Mouse (Mus musculus) liver, embryonic 16.5 days (tissue): ENCODE measurements around the gene Peak1. TPM values are rescaled to one million over a fixed set of nuclear protein-coding genes. Genes with fewer than 3 reads are reported as not detected.

Experiments
- ATAC-seq: fragments of 200-750 bp; cut with Nextera tagmentation; 2 replicates; pipeline ENCODE4 v1.8.0; 2017; ENCODE audit warnings: low read depth, mild to moderate bottlenecking, moderate number of reproducible peaks, moderate library complexity
- H3K27ac ChIP-seq: fragments of 300-500 bp; sonication (generic); 2 replicates; pipeline ENCODE4 v1.5.1; 2014; ENCODE audit warnings: mild to moderate bottlenecking, low read length
- H3K27me3 ChIP-seq: fragments of 300-500 bp; sonication (generic); 2 replicates; pipeline ENCODE4 v1.6.1; 2014; ENCODE audit warnings: low read depth, low read length, mixed read lengths; ENCODE audit not compliant: control insufficient read depth, insufficient read depth
- H3K36me3 ChIP-seq: fragments of 300-500 bp; sonication (generic); 2 replicates; pipeline ENCODE4 v1.6.1; 2014; ENCODE audit warnings: mild to moderate bottlenecking; ENCODE audit not compliant: control insufficient read depth, insufficient read depth
- H3K4me1 ChIP-seq: fragments of 300-500 bp; sonication (generic); 2 replicates; pipeline ENCODE4 v1.6.1; 2014; ENCODE audit warnings: low read depth, low read length, mixed read lengths; ENCODE audit not compliant: control insufficient read depth
- H3K4me2 ChIP-seq: fragments of 300-500 bp; sonication (generic); 2 replicates; pipeline ENCODE4 v1.6.1; 2014; ENCODE audit warnings: low read depth, low read length, mixed read lengths
- H3K4me3 ChIP-seq: fragments of 300-500 bp; sonication (generic); 2 replicates; pipeline ENCODE4 v1.5.1; 2014; ENCODE audit warnings: low read depth, mild to moderate bottlenecking, low read length
- H3K9ac ChIP-seq: fragments of 300-500 bp; sonication (generic); 2 replicates; pipeline ENCODE4 v1.6.1; 2014; ENCODE audit warnings: low read depth, low read length
- H3K9me3 ChIP-seq: fragments of 300-500 bp; sonication (generic); replicated peaks from 2 replicates; pipeline ENCODE4 v1.6.1; 2016; ENCODE audit warnings: low read length; ENCODE audit not compliant: control insufficient read depth
- WGBS: fragments of 180-500 bp; shearing (Covaris S2); extraction: QIAGEN DNeasy Blood & Tissue Kit; methylation state at CpG from one replicate; pipeline ENCODE4 v1.1.7; 2014; ENCODE audit not compliant: insufficient replicate concordance; 5-methylcytosine and 5-hydroxymethylcytosine counted together
- polyA plus RNA-seq: library from polyadenylated mRNA; unstranded; fragments of >200 nt; fragmentation: Nextera tagmentation; extraction: Ambion mirVana; gene quantifications from 2 replicates; pipeline ENCODE4 v1.2.1, GENCODE M21; 2015

Peak1 gene
- polyA plus RNA-seq, 1 experiment from 2014 or later: 2.8 TPM

DNA sequence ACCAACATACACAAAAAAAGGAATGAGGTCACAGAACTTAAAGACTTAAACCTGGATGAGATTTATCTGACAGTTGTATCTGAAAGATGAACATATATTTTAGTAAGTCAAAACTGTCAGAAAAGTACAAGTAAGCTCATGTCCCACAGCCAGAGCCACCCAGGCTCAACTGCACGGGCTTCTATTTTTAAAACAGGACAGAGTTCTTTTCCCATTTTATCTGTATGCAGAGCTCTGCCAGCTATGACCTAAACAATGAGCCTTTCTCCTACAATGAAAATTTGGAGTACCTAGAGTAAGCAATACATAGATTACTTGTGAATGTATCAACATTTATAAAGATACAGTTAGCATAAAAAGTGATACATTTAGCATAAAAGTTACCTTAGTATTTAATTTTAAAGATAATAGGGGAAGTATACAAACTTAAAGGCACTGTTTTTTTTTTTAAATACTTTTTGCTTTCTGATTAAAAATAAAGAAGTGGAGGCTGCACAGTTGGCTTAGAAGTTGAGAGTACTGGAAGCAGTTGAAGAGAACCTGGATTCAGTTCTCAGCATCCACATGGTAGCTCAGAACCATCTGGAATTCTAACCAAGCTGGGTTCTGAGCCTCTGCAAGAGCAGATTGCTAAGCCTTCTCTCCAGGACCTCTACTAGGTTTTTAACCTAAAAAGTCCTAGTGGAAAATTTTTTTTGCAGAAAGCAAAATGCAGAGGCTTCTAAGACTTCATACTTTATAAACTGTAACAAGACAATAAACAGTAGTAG is 78.3 kb downstream of the Peak1 start:
- Histone ChIP-seq H3K4me3 (no peak overlapping the region), H3K4me1 (no peaks in the 10 kb centered on the region), H3K27me3 (no peaks in the 10 kb centered on the region), H3K4me2 (no peak overlapping the region), H3K9ac (no peak overlapping the region), H3K27ac (no peak overlapping the region), H3K9me3 (no peaks in the 10 kb centered on the region), H3K36me3 (no peaks in the 10 kb centered on the region)
- WGBS: 38% methylated on average over 1 of the region's 1 CpGs
- ATAC-seq: no peak

DNA sequence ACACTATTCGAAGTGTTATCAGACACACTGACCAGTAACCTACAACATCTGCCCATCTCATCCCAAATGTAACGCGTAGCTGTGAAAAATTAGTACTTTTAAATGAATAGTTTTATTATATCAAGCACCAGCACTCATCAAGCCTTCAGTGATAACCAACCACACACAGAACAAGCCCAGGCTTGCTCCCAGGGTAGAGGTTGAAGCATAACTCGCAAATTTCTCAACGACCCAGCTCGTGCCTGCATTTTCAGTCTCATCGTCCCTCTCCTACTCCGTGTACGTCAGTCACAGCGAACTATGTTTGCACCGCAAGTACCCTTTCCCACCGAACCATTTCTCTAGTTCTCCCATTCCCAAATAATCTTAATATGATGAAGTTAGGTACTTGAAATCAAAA is 83.5 kb downstream of the Peak1 start:
- no peaks in the 10 kb centered on the region for H3K4me1 ChIP-seq
- no peak overlapping the region for H3K4me2 ChIP-seq
- no peak overlapping the region for H3K27ac ChIP-seq
- no peak for ATAC-seq
- H3K4me3 ChIP-seq: no peak overlapping the region
- no peaks in the 10 kb centered on the region for H3K27me3 ChIP-seq
- no peaks in the 10 kb centered on the region for H3K36me3 ChIP-seq
- H3K9ac ChIP-seq: no peak overlapping the region
- 67% methylated on average over 12 of the region's 12 CpGs for WGBS
- H3K9me3 ChIP-seq: no peaks in the 10 kb centered on the region

DNA sequence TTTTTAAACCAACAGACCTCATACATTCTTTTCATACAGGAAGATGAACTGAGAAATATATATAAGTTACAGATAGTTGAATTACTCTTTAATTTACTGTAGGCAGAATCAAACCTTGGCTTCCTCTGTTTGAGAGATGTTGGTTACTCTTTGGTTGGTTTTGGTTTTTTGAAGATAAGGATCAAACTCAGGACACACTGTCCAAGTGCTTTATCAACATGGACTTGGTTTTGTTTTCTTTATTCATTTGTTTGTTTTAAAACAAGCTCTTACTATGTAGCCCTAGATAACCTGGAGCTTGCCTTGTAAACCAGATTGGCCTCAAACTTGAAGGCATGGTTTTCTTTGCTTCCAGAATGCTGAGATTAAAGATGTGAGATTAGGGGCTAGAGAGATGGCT is 85.1 kb downstream of the Peak1 start:
- Histone ChIP-seq H3K9ac (no peak overlapping the region), H3K4me3 (no peak overlapping the region), H3K36me3 (no peaks in the 10 kb centered on the region), H3K27ac (no peak overlapping the region), H3K4me2 (no peak overlapping the region), H3K9me3 (no peaks in the 10 kb centered on the region), H3K4me1 (no peaks in the 10 kb centered on the region), H3K27me3 (no peaks in the 10 kb centered on the region)
- ATAC-seq: no peak

DNA sequence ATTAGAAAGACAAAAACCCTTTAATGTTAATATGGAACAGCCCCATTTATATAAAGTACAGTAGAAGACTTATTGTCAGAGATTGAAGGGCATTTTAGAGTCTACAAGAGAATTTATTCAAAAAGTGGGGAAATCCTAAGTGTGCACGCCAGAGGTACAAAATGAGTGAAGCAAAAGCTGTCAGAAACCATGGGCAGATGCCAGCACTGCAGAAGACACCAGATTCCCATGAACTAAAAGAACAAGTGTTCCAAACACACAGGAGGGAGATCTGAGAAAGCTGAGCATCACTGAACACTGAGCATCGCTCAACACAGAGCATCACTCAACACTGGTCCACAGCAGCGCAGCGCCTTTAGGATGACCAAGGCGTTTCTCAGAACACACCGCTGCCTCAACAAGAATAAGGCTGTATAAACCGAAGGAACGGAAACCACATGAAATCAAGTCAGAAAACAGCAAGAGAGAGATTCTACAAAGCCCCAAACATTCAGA is 91.3 kb downstream of the Peak1 start:
- Histone ChIP-seq H3K9ac (no peak overlapping the region), H3K9me3 (no peaks in the 10 kb centered on the region), H3K27ac (no peak overlapping the region), H3K36me3 (no peaks in the 10 kb centered on the region), H3K4me3 (no peak overlapping the region), H3K4me2 (no peak overlapping the region), H3K4me1 (no peaks in the 10 kb centered on the region; the same call in 1 of the 2 replicates), H3K27me3 (no peaks in the 10 kb centered on the region)
- ATAC-seq: no peak
- 83% methylated on average over 8 of the region's 8 CpGs for WGBS

DNA sequence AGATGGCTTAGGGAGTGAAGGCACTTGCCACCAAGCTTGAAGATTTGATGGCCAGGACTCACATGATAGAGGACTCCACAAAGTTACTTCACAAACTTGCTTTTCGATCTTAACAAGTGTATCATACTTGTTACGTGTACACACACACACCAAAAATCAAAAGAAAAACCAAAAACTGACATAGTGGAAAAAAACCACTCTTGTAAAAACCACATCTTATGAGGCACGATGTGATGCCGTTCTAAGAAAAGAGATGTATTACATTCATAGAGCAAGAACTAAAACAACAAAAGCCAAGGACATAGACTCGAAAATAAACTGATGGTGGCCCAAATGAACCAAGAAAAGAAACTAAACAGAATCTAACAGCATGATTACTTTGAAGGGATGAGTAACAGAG is 92.1 kb downstream of the Peak1 start:
- no peak for ATAC-seq
- Histone ChIP-seq H3K4me2 (no peak overlapping the region), H3K36me3 (no peaks in the 10 kb centered on the region), H3K9ac (no peak overlapping the region), H3K27me3 (no peaks in the 10 kb centered on the region), H3K9me3 (no peaks in the 10 kb centered on the region), H3K4me3 (no peak overlapping the region), H3K4me1 (no peaks in the 10 kb centered on the region; the same call in 1 of the 2 replicates), H3K27ac (no peak overlapping the region)
- 71% methylated on average over 5 of the region's 5 CpGs for WGBS

DNA sequence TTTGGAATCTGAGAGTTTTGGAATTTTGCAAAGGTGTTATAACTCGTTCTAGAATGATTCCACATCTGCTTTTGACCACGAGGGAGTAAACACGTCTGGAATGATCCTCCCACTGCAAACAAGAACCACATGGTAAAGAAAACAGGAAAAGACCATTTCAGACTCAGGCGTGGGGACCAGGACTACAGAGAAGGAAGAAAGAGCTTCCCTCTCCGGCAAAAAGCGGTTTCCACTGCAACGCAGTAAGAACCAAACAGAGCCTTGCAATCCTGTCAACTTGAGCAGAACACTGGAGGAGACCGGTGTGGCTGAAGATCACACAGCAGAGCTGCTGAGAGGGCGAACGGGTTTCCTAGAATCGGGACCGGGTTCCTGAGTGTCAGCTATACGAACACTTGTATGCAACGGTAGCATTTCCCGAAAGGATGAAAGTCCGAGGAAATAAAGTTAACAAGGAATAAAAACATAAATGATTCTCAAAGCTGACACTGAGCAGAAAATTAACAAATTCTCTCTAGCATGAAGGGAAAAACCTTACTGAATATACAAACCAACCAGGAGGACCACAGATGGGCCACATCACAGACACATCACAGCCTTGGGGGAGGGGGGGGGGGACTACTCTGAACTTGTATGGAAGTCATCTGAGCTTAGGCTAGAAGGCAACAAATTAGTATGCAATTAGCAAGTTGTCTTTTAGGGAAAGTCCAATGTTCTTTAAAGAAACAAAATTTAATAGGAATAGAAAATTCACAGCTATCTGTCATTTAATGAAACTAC is 93.1 kb downstream of the Peak1 start:
- Histone ChIP-seq H3K36me3 (no peaks in the 10 kb centered on the region), H3K4me3 (no peak overlapping the region), H3K27ac (no peak overlapping the region), H3K9me3 (no peaks in the 10 kb centered on the region), H3K9ac (no peak overlapping the region), H3K4me1 (no peaks in the 10 kb centered on the region; the same call in 1 of the 2 replicates), H3K27me3 (no peaks in the 10 kb centered on the region), H3K4me2 (no peak overlapping the region)
- ATAC-seq: no peak
- 34% methylated on average over 16 of the region's 16 CpGs for WGBS

DNA sequence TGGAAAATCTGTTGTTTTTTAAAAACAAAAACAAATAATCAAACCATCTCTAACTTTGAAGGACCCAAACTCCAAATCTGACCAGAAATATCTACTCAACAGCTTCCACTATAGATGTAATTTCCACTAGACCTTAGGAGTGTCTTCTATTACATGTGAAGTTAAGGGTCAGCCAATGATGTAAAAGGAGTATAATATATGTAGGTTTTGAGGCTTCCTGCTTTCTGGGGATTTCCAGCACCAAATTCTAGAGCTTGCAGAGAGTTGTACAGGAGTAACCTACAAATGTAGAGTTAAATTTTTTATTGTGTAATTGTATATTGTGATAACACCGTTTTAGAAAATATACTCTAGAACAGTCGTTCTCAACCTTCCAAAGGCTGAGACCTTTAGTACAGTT is 96.6 kb downstream of the Peak1 start:
- H3K27ac ChIP-seq: no peak overlapping the region
- no peaks in the 10 kb centered on the region for H3K27me3 ChIP-seq
- 57% methylated on average over 2 of the region's 2 CpGs for WGBS
- H3K9me3 ChIP-seq: peaks cover 3% of the 10 kb centered on the region; the same call in 1 of the 2 replicates
- no peak overlapping the region for H3K9ac ChIP-seq
- H3K4me2 ChIP-seq: no peak overlapping the region
- H3K36me3 ChIP-seq: no peaks in the 10 kb centered on the region
- H3K4me1 ChIP-seq: no peaks in the 10 kb centered on the region; the same call in 1 of the 2 replicates
- no peak overlapping the region for H3K4me3 ChIP-seq
- ATAC-seq: no peak

DNA sequence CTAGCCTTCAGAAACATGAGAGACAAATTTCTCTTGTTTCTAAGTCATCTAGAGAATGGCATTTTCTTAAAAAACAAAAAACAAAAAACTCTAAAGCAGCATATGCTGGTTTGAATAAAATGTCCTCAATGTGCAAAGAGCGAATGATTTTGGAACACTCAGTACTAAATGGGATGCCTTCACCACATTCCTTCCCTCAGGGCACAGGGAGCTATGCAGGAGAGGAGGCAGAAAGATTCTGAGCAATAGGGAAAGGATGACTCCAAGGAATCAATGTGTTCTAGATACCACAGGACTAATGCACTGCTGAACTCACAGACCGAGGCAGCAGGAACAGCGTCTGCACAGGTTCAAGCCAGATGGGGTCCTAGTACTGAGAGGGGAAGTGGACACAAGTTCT is 103.5 kb downstream of the Peak1 start:
- 58% methylated on average over 3 of the region's 3 CpGs for WGBS
- Histone ChIP-seq H3K9me3 (peaks cover 3% of the 10 kb centered on the region; the same call in 1 of the 2 replicates), H3K36me3 (no peaks in the 10 kb centered on the region), H3K4me1 (no peaks in the 10 kb centered on the region), H3K4me3 (no peak overlapping the region), H3K27me3 (no peaks in the 10 kb centered on the region), H3K9ac (no peak overlapping the region), H3K27ac (no peak overlapping the region), H3K4me2 (no peak overlapping the region)
- ATAC-seq: no peak

DNA sequence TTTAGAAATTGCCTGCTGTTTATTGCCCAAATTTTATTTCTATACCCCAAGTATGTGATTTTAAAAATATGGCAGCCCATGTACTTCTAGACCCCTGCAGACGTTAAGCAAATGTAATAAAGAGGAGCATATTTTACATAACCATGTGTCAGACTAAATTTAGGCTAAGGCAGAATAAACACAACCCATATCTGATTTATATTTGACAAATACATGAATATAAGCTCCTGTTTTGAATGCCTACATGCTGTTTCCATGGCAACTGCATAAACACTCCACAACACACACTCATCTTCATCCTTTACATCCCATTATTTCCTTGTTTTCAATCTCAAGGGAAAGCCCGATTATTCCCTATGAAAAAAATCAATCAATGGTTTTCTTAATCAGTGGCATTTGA is 108.8 kb downstream of the Peak1 start:
- ATAC-seq: no peak
- Histone ChIP-seq H3K4me3 (no peak overlapping the region), H3K27ac (no peak overlapping the region), H3K9me3 (no peaks in the 10 kb centered on the region), H3K4me2 (no peak overlapping the region), H3K36me3 (no peaks in the 10 kb centered on the region), H3K9ac (no peak overlapping the region), H3K27me3 (no peaks in the 10 kb centered on the region), H3K4me1 (no peaks in the 10 kb centered on the region)
- WGBS: 61% methylated on average over 2 of the region's 2 CpGs
